Mouse (Mus musculus): ENCODE results near the gene Grin2a.

Grin2a gene

GRCm38 (mm10) chr16:9749661-9750060 lies 245.7 kb downstream of the Grin2a start:
- no peak for DNase-seq

GRCm38 (mm10) chr16:9742443-9742842 lies 252.9 kb downstream of the Grin2a start:
- DNase-seq = no peak

- no peak for DNase-seq
These were observed 256.7 kb downstream of the Grin2a start for GRCm38 (mm10) chr16:9738679-9739078.

- no peak for DNase-seq
These were observed 258.2 kb downstream of the Grin2a start for GRCm38 (mm10) chr16:9737131-9737530.

GRCm38 (mm10) chr16:9735365-9736080 lies 259.8 kb downstream of the Grin2a start:
- no peak for DNase-seq

GRCm38 (mm10) chr16:9727603-9728002 lies 267.8 kb downstream of the Grin2a start:
- no peak for DNase-seq

- no peak for DNase-seq
These were observed 269.7 kb downstream of the Grin2a start for GRCm38 (mm10) chr16:9725578-9726113.

- DNase-seq = no peak
These were observed 284.0 kb downstream of the Grin2a start for GRCm38 (mm10) chr16:9711398-9711797.

- no peak for DNase-seq
These were observed 285.4 kb downstream of the Grin2a start for GRCm38 (mm10) chr16:9709921-9710320.

GRCm38 (mm10) chr16:9697141-9697540 lies 298.2 kb downstream of the Grin2a start:
- no peak for DNase-seq

GRCm38 (mm10) chr16:9694081-9694480 lies 301.3 kb downstream of the Grin2a start:
- DNase-seq = no peak

GRCm38 (mm10) chr16:9688523-9689140 lies 306.7 kb downstream of the Grin2a start:
- DNase-seq = no peak

- DNase-seq = no peak
These were observed 314.8 kb downstream of the Grin2a start for GRCm38 (mm10) chr16:9680572-9680971.

- DNase-seq = no peak
These were observed 315.4 kb downstream of the Grin2a start for GRCm38 (mm10) chr16:9679994-9680393.

GRCm38 (mm10) chr16:9678750-9679149 lies 316.6 kb downstream of the Grin2a start:
- no peak for DNase-seq

GRCm38 (mm10) chr16:9672390-9672789 lies 323.0 kb downstream of the Grin2a start:
- DNase-seq = no peak

GRCm38 (mm10) chr16:9671222-9671621 lies 324.1 kb downstream of the Grin2a start:
- DNase-seq = no peak

- peak; percentile 3 to 4 for DNase-seq
These were observed 324.6 kb downstream of the Grin2a start for GRCm38 (mm10) chr16:9670750-9671161.

GRCm38 (mm10) chr16:9665896-9666295 lies 329.5 kb downstream of the Grin2a start:
- no peak for DNase-seq

GRCm38 (mm10) chr16:9664060-9664459 lies 331.3 kb downstream of the Grin2a start:
- no peak for DNase-seq

GRCm38 (mm10) chr16:9663508-9663907 lies 331.9 kb downstream of the Grin2a start:
- DNase-seq = no peak

- no peak for DNase-seq
These were observed 369.5 kb downstream of the Grin2a start for GRCm38 (mm10) chr16:9625652-9626444.

- no peak for DNase-seq
These were observed 371.0 kb downstream of the Grin2a start for GRCm38 (mm10) chr16:9624346-9624745.
